Mouse (Mus musculus) intestine, embryonic 15.5 days (tissue): ENCODE data around the gene Vsig10. TPM values are rescaled to one million over a fixed set of nuclear protein-coding genes. Genes with fewer than 3 reads are reported as not detected.
"Not testable (repeated sequence)": the region's sequence is repeated elsewhere in the genome, so short reads cannot be mapped to it uniquely, and the experiment has no call there.

Experiments
- ATAC-seq: fragments of 200-750 bp; cut with Nextera tagmentation; 2 replicates; pipeline ENCODE4 v1.8.0; 2017; ENCODE audit warnings: moderate TSS enrichment, moderate library complexity
- H3K27ac ChIP-seq: fragments of 300-500 bp; sonication (generic); 2 replicates; pipeline ENCODE4 v1.5.1; 2015; ENCODE audit warnings: mild to moderate bottlenecking, inconsistent platforms
- H3K27me3 ChIP-seq: fragments of 300-500 bp; sonication (generic); replicated peaks from 2 replicates; pipeline ENCODE4 v1.6.1; 2015; ENCODE audit warnings: inconsistent platforms
- H3K36me3 ChIP-seq: fragments of 300-500 bp; sonication (generic); 2 replicates; pipeline ENCODE4 v1.6.1; 2015; ENCODE audit warnings: inconsistent platforms
- H3K4me1 ChIP-seq: fragments of 300-500 bp; sonication (generic); replicated peaks from 2 replicates; pipeline ENCODE4 v1.6.1; 2015; ENCODE audit warnings: inconsistent platforms
- H3K4me2 ChIP-seq: fragments of 300-500 bp; sonication (generic); replicated peaks from 2 replicates; pipeline ENCODE4 v1.6.1; 2015; ENCODE audit warnings: mild to moderate bottlenecking, inconsistent platforms
- H3K4me3 ChIP-seq: fragments of 300-500 bp; sonication (generic); replicated peaks from 2 replicates; pipeline ENCODE4 v1.5.1; 2015; ENCODE audit warnings: inconsistent platforms
- H3K9ac ChIP-seq: fragments of 300-500 bp; sonication (generic); 2 replicates; pipeline ENCODE4 v1.6.1; 2015; ENCODE audit warnings: inconsistent platforms
- H3K9me3 ChIP-seq: fragments of 300-500 bp; sonication (generic); 2 replicates; pipeline ENCODE4 v1.6.1; 2016; ENCODE audit warnings: inconsistent platforms
- WGBS: fragments of 180-500 bp; shearing (Covaris S2); methylation state at CpG from one replicate; pipeline ENCODE4 v1.1.7; 2015; 5-methylcytosine and 5-hydroxymethylcytosine counted together
- polyA plus RNA-seq: library from polyadenylated mRNA; unstranded; fragments of >200 nt; fragmentation: Nextera tagmentation; extraction: Ambion mirVana; gene quantifications from 2 replicates; pipeline ENCODE4 v1.2.1, GENCODE M21; 2015

The Vsig10 gene
- polyA plus RNA-seq, 1 experiment from 2014 or later = 14.1 TPM

GRCm38 (mm10) chr5:117344496-117344895, 25.6 kb downstream of the Vsig10 start:
- not testable (repeated sequence) for H3K4me3 ChIP-seq, H3K9me3 ChIP-seq, H3K4me2 ChIP-seq, H3K27me3 ChIP-seq, H3K4me1 ChIP-seq, H3K27ac ChIP-seq, H3K9ac ChIP-seq, ATAC-seq
- H3K36me3 ChIP-seq = peaks cover 15% of the 10 kb centered on the region; the same call in 1 of the 2 replicates
- 90% methylated on average over 5 of the region's 5 CpGs for WGBS

- Histone ChIP-seq H3K4me3 (no peak overlapping the region), H3K4me1 (no peaks in the 10 kb centered on the region), H3K36me3 (peaks cover 15% of the 10 kb centered on the region; the same call in 1 of the 2 replicates), H3K9me3 (no peaks in the 10 kb centered on the region), H3K9ac (no peak overlapping the region), H3K27ac (no peak overlapping the region), H3K27me3 (no peaks in the 10 kb centered on the region), H3K4me2 (no peak overlapping the region)
- ATAC-seq = no peak
- 80% methylated on average over 5 of the region's 5 CpGs for WGBS
Observed at GRCm38 (mm10) chr5:117345432-117345976, 26.6 kb downstream of the Vsig10 start.

GRCm38 (mm10) chr5:117346281-117346680, 27.4 kb downstream of the Vsig10 start:
- 50% methylated on average over 3 of the region's 3 CpGs for WGBS
- Histone ChIP-seq H3K9me3 (no peaks in the 10 kb centered on the region), H3K4me2 (no peak overlapping the region), H3K27ac (no peak overlapping the region), H3K36me3 (peaks cover 15% of the 10 kb centered on the region; the same call in 1 of the 2 replicates), H3K4me1 (no peaks in the 10 kb centered on the region), H3K9ac (no peak overlapping the region), H3K4me3 (no peak overlapping the region), H3K27me3 (no peaks in the 10 kb centered on the region)
- ATAC-seq = no peak

- Histone ChIP-seq H3K36me3 (peaks cover 15% of the 10 kb centered on the region; the same call in 1 of the 2 replicates), H3K27me3 (no peaks in the 10 kb centered on the region), H3K4me2 (no peak overlapping the region), H3K27ac (no peak overlapping the region), H3K9ac (no peak overlapping the region), H3K9me3 (no peaks in the 10 kb centered on the region), H3K4me1 (no peaks in the 10 kb centered on the region), H3K4me3 (no peak overlapping the region)
- no peak for ATAC-seq
- whole genome bisulfite sequencing = 75% methylated on average over 5 of the region's 5 CpGs
Observed at GRCm38 (mm10) chr5:117347011-117347410, 28.1 kb downstream of the Vsig10 start.

- Histone ChIP-seq H3K27me3 (no peaks in the 10 kb centered on the region), H3K4me1 (no peaks in the 10 kb centered on the region), H3K36me3 (peaks cover 17% of the 10 kb centered on the region; the same call in 1 of the 2 replicates), H3K4me2 (no peak overlapping the region), H3K9ac (no peak overlapping the region), H3K4me3 (no peak overlapping the region), H3K9me3 (no peaks in the 10 kb centered on the region), H3K27ac (no peak overlapping the region)
- ATAC-seq = peak; percentile 39; the same call in 1 of the 2 replicates
- 93% methylated on average over 2 of the region's 2 CpGs for WGBS
Observed at GRCm38 (mm10) chr5:117347838-117348237, 29.0 kb downstream of the Vsig10 start.

DNA sequence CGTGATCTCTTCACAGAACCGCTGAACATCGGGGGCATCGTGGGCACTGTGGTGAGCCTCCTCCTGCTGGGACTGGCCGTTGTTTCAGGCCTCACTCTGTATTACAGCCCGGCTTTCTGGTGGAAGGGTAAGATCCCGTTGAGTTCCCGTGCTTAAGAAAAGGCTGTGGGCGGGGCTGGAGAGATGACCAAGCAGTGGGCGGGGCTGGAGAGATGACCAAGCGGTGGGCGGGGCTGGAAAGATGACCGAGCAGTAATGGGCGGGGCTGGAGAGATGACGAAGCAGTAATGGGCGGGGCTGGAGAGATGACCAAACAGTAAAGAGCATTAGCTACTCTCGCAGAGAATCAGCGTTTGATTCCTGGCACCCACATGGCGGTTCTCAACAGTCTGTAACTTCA, 29.4 kb downstream of the Vsig10 start:
- ATAC-seq = peak; percentile 73
- Histone ChIP-seq H3K27me3 (no peaks in the 10 kb centered on the region), H3K4me2 (no peak overlapping the region), H3K4me1 (no peaks in the 10 kb centered on the region), H3K4me3 (no peak overlapping the region), H3K27ac (no peak overlapping the region), H3K9me3 (no peaks in the 10 kb centered on the region), H3K9ac (no peak overlapping the region), H3K36me3 (peaks cover 17% of the 10 kb centered on the region; the same call in 1 of the 2 replicates)
- WGBS = 31% methylated on average over 19 of the region's 19 CpGs

DNA sequence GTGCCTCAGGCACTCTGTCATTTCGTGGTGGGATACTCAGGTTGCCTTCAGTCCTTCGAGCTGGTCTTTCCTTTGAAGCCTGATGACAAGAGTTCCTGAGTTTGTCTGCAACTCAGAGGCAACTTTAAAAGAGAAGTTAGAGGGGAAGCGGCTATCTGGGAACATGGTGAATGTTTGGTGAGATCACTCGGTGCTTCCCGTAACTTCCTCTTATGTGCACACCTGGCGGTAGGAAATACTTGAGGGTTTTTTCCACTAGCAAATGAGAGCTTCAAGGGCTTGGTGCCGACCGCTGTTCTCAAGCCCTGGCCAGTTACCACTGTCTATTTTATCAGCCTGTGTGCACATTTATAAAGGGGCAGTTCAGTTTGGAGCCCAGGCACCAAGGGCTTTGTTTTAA, 35.2 kb downstream of the Vsig10 start:
- H3K4me2 ChIP-seq = no peak overlapping the region
- no peaks in the 10 kb centered on the region for H3K9me3 ChIP-seq
- H3K9ac ChIP-seq = no peak overlapping the region
- no peak overlapping the region for H3K4me3 ChIP-seq
- no peaks in the 10 kb centered on the region for H3K27me3 ChIP-seq
- no peak for ATAC-seq
- no peak overlapping the region for H3K27ac ChIP-seq
- H3K4me1 ChIP-seq = peaks cover 15% of the 10 kb centered on the region
- 0 out of 2 replicates have a peak, but pooled peaks cover 3% of the 10 kb centered on the region for H3K36me3 ChIP-seq
- 82% methylated on average over 8 of the region's 8 CpGs for WGBS

DNA sequence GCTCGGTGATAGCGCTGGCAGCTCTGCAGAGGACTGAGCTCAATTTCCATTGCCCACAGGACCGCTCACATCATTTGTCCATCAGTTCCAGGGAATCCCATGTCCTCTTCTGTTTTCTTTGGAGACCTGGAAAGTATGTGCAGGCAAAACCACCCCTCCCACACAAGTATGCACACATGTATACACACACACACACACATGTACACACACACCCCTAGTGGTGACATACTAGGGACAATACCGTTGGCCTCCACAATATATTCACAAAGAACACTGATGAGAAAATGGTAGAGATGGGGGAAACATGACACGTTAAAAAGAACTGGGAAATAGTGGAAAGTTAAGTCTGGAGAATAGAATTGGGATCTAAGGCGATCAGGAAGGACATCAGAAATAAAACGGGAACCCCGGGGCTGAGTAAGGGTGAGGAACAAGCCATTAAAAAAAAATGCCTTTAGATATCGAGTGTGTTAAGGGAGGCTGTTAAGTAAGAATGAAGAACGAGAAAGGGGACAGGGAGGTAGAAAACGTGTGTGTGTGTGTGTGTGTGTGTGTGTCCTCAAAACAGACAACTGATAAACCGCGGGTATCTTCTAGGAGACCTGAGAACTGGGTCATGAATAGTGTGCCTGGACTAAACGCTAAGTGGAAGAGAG, 36.9 kb downstream of the Vsig10 start:
- Histone ChIP-seq H3K4me2 (peak overlapping the region; percentile 83), H3K27me3 (no peaks in the 10 kb centered on the region), H3K4me1 (peaks cover 30% of the 10 kb centered on the region), H3K27ac (peak overlapping the region; percentile 94; the same call in 1 of the 2 replicates), H3K36me3 (0 out of 2 replicates have a peak, but pooled peaks cover 2% of the 10 kb centered on the region), H3K4me3 (peak overlapping the region; percentile 93; the same call in 1 of the 2 replicates), H3K9ac (no peak overlapping the region), H3K9me3 (no peaks in the 10 kb centered on the region)
- WGBS = 37% methylated on average over 14 of the region's 14 CpGs
- no peak for ATAC-seq

- Histone ChIP-seq H3K4me2 (peak overlapping the region; percentile 83), H3K9ac (peak overlapping the region; percentile 91), H3K4me1 (peaks cover 30% of the 10 kb centered on the region), H3K4me3 (peak overlapping the region; percentile 93), H3K36me3 (0 out of 2 replicates have a peak, but pooled peaks cover 2% of the 10 kb centered on the region), H3K27me3 (no peaks in the 10 kb centered on the region), H3K27ac (peak overlapping the region; percentile 94), H3K9me3 (no peaks in the 10 kb centered on the region)
- peak; percentile 18 for ATAC-seq
- WGBS = under 1% methylated on average over 23 of the region's 24 CpGs
Observed at GRCm38 (mm10) chr5:117356365-117357128, 37.7 kb downstream of the Vsig10 start.

DNA sequence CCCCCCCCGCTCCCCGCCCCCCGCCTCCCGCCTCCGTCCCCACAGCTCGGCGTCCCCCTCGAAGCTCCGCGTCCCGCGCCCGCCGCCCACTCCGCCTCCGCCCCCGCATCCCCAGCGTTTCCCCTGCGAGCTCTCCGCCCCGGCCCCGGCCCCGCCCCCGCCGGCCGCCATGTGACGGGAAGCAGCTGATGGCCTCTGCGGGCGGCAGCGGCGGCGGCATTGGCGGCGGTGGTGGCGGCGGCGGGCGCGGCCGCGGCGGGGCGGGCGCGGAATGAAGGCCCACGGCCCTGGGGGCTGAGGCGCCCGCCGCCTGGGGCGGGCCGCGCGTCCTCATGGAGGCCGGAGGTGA, 38.2 kb downstream of the Vsig10 start, which contains the start of gene Wsb2:
Gene Wsb2 (plus strand): TSS at position 176 of the 349 bp plus-strand sequence.
- peak within 1 kb of the TSS; percentile 93 for H3K4me3 ChIP-seq
- peak within 1 kb of the TSS; percentile 94 for H3K27ac ChIP-seq
- peak within 1 kb of the TSS; percentile 83 for H3K4me2 ChIP-seq
- ATAC-seq = peak; percentile 65
- H3K36me3 ChIP-seq = 0 out of 2 replicates have a peak, but pooled peaks cover 1% of the 10 kb centered on the region
- peaks cover 30% of the 10 kb centered on the region for H3K4me1 ChIP-seq
- WGBS = 0% methylated on average over 1 of the region's 54 CpGs
- H3K27me3 ChIP-seq = no peaks in the 10 kb centered on the region
- H3K9me3 ChIP-seq = no peaks in the 10 kb centered on the region
- peak within 1 kb of the TSS; percentile 91 for H3K9ac ChIP-seq

DNA sequence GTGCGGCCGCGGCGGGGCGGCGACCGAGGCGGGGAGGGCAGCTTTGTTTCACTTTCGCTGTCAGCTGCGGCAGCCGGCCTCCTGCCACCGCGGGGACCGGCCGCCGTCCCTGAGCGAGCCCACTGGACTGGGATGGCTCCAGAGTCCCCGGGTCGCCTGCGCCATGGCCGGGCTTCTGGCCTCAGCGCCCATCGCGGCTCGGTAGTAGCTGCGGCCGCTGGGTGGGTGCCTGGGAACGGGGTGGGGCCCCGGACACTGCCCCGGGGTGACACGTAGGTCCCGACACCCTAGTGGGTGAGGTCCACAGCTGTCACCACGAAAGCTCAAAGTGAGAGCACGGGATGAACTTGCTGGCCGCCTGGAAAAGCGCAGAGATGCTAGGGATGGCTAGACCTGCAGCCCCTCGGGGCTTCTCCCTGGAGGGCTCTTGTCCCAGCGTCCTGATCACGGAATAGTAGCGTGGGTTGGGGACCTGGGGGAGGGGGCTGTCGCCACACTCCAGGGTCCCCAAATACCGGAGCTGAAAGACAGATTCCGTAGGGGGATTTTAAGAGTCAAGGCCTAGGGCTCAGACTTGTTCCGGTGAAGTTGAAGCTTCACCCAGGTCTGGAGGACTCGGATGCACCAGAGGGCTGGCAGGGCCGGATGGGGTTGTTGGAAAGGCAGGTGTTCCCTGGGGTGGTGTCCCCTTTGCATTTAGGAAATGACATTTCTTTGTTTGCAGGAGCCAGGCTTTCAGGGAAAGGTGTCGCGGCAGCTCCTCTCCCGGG, 38.8 kb downstream of the Vsig10 start:
- peak overlapping the region; percentile 93 for H3K4me3 ChIP-seq
- peak; percentile 29 for ATAC-seq
- no peaks in the 10 kb centered on the region for H3K9me3 ChIP-seq
- H3K27me3 ChIP-seq = no peaks in the 10 kb centered on the region
- H3K4me1 ChIP-seq = peaks cover 35% of the 10 kb centered on the region
- H3K36me3 ChIP-seq = no peaks in the 10 kb centered on the region
- WGBS = under 1% methylated on average over 47 of the region's 49 CpGs
- H3K4me2 ChIP-seq = peak overlapping the region; percentile 83
- H3K9ac ChIP-seq = peak overlapping the region; percentile 91
- H3K27ac ChIP-seq = peak overlapping the region; percentile 94

DNA sequence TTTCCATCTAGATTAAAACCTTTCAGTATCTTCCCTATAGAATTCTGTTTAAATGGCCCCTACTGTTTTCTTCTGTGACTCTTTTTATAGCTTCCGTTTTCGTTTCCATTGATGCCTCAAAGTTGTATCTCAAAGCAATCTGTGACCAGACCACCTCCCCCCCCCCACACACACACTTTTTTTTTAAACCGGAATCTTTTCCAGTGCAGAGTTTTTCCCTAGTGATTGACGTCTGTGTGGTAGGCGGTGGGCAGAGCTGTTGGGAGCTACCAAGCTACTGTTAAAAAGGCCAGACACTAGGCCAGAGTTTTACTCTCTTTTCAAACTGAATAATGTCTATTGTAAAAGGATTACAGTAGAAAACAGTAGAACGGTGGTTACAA, 39.4 kb downstream of the Vsig10 start:
- no peak for ATAC-seq
- Histone ChIP-seq H3K9ac (peak overlapping the region; percentile 91), H3K9me3 (no peaks in the 10 kb centered on the region), H3K36me3 (no peaks in the 10 kb centered on the region), H3K4me1 (peaks cover 40% of the 10 kb centered on the region), H3K4me2 (peak overlapping the region; percentile 83), H3K4me3 (peak overlapping the region; percentile 93), H3K27me3 (no peaks in the 10 kb centered on the region), H3K27ac (peak overlapping the region; percentile 94)
- 11% methylated on average over 6 of the region's 6 CpGs for WGBS
